Mouse (Mus musculus): ENCODE measurements at regions not wholly inside any gene's neighbourhood (a gene's known extent, or its start where the extent isn't known, plus 50 kb on each side); places are given as distances from the start of the nearest gene placed in this dataset.

DNA sequence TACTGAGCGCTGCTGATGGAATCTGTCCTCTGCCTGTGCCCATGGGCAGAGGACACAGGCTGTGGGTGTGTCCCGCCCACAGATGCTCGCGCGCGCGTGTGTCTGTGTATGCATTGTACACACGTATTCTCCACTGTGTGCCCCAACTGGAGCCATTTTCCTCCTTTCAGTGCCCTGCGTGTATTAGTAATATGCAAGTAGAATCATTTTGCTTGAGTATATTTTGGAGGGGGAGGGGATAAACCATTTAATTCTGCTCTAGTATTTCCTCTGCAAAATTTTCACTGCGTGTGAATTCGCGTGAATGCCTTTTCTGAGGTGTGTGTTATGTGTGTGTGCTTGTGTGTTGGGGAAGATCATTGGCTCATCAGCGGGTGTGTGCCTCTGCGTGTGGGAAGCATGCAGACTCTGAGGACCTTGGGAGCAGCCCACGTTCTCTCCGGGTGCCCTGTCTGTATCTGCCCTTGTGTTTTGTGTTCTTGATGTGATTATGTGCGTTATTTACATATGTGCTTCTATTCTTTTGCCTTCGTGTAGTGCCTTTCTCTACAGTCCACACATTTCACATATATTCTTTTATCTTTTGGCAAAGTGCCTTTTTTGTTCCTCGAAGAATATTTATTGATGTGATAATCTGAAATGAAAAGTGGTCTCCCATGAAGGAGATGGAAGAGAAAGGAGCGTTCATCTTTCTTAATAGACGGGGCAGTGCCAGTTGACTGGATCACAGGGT lies 125.3 kb downstream of the Tmem161b start:
- TF ChIP-seq GATA1 (IDR thresholded peaks at IDR 0.05; ENCODE audit: low read length) (no peak), TAL1 (IDR thresholded peaks at IDR 0.05; ENCODE audit: low read length) (no peak)
